Mouse (Mus musculus) intestine, embryonic 14.5 days (tissue): ENCODE measurements at regions not wholly inside any gene's neighbourhood (a gene's known extent, or its start where the extent isn't known, plus 50 kb on each side); places are given as distances from the start of the nearest gene placed in this dataset.

Experiments used
- ATAC-seq: fragments of 200-750 bp; cut with Nextera tagmentation; replicated peaks from 2 replicates; pipeline ENCODE4 v1.8.0; 2017; ENCODE audit warnings: low read depth, moderate number of reproducible peaks, moderate TSS enrichment, moderate library complexity; ENCODE audit not compliant: low FRiP score, low TSS enrichment
- DNase-seq: peaks from one replicate; pipeline ENCODE4 v3.0.0-alpha.2; 2018; ENCODE audit warnings: low spot score
- H3K27ac ChIP-seq: fragments of 300-500 bp; sonication (generic); 2 replicates; pipeline ENCODE4 v1.5.1; 2014; ENCODE audit warnings: low read depth, mild to moderate bottlenecking, control low read depth
- H3K27me3 ChIP-seq: fragments of 300-500 bp; sonication (generic); replicated peaks from 2 replicates; pipeline ENCODE4 v1.6.1; 2014; ENCODE audit warnings: low read length, control low read depth; ENCODE audit not compliant: control insufficient read depth, insufficient read depth
- H3K36me3 ChIP-seq: fragments of 300-500 bp; sonication (generic); 2 replicates; pipeline ENCODE4 v1.6.1; 2014; ENCODE audit warnings: low read length, control low read depth; ENCODE audit not compliant: control insufficient read depth, insufficient read depth
- H3K4me1 ChIP-seq: fragments of 300-500 bp; sonication (generic); replicated peaks from 2 replicates; pipeline ENCODE4 v1.6.1; 2014; ENCODE audit warnings: low read length, control low read depth, mixed read lengths; ENCODE audit not compliant: control insufficient read depth, insufficient read depth
- H3K4me2 ChIP-seq: fragments of 300-500 bp; sonication (generic); 2 replicates; pipeline ENCODE4 v1.6.1; 2014; ENCODE audit warnings: low read length
- H3K4me3 ChIP-seq: fragments of 300-500 bp; sonication (generic); 2 replicates; pipeline ENCODE4 v1.5.1; 2014; ENCODE audit warnings: low read depth, low read length, control low read depth, mixed read lengths
- H3K9ac ChIP-seq: fragments of 300-500 bp; sonication (generic); 2 replicates; pipeline ENCODE4 v1.6.1; 2014; ENCODE audit warnings: mild to moderate bottlenecking, low read length
- H3K9me3 ChIP-seq: fragments of 300-500 bp; sonication (generic); 2 replicates; pipeline ENCODE4 v1.6.1; 2016; ENCODE audit warnings: low read length, control low read depth; ENCODE audit not compliant: control insufficient read depth
- WGBS: fragments of 180-500 bp; shearing (Covaris S2); extraction: QIAGEN DNeasy Blood & Tissue Kit; methylation state at CpG from one replicate; pipeline ENCODE4 v1.1.7; 2014; 5-methylcytosine and 5-hydroxymethylcytosine counted together

DNA sequence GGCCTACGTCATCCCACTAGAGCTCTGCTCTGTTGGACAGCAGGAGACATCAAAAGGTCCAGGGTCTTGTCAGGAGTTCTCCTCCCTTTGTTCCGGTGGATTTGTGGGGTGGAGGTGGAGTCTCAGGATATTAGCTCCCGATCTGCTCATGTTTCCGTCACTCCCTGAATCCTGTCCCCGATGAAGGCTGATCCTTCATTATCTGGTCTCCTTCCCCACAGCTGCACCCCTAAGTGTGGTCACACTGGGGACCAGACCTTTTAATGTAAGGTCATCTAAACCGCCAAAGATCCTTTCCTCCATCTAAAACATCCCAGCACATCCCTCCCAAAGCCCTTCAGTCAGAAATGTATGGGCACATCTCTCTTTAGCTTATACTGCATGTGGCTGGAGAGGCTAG lies 215.6 kb upstream of the Ccdc122 start:
- DNase-seq (no peak), ATAC-seq (no peak)
- Histone ChIP-seq H3K27ac (no peak overlapping the region), H3K36me3 (no peaks in the 10 kb centered on the region), H3K27me3 (no peaks in the 10 kb centered on the region), H3K4me2 (no peak overlapping the region), H3K4me1 (peaks cover 29% of the 10 kb centered on the region), H3K4me3 (no peak overlapping the region), H3K9ac (no peak overlapping the region), H3K9me3 (no peaks in the 10 kb centered on the region)
- WGBS: 80% methylated on average over 6 of the region's 6 CpGs

DNA sequence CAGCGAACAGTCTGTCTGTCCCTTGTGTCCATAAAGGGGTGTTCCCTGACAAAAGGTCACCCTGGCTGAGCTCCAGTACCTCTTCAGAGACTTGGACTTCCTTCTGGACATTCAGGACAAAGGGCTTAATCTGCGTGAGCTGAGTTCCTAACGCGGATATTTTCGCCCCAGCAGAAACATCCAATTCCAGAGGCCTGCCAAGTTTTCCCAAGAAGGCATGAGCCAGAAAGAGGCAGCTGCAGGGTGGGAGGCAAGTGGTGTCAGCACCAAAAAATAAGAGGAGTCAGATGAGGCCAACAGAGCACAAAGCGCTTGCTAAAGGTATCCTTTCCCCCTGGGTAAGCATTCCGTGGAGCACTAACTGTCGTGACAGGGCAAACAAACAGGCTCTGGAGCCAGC lies 216.9 kb upstream of the Ccdc122 start:
- no peak for ATAC-seq
- peak; percentile 62 for DNase-seq
- no peaks in the 10 kb centered on the region for H3K36me3 ChIP-seq
- H3K27me3 ChIP-seq: no peaks in the 10 kb centered on the region
- peaks cover 29% of the 10 kb centered on the region for H3K4me1 ChIP-seq
- H3K9ac ChIP-seq: no peak overlapping the region
- no peaks in the 10 kb centered on the region for H3K9me3 ChIP-seq
- H3K27ac ChIP-seq: peak overlapping the region; percentile 55
- 22% methylated on average over 8 of the region's 8 CpGs for WGBS
- no peak overlapping the region for H3K4me3 ChIP-seq
- H3K4me2 ChIP-seq: 0 out of 2 replicates have a peak overlapping the region, but pooled peaks have one; percentile 1

DNA sequence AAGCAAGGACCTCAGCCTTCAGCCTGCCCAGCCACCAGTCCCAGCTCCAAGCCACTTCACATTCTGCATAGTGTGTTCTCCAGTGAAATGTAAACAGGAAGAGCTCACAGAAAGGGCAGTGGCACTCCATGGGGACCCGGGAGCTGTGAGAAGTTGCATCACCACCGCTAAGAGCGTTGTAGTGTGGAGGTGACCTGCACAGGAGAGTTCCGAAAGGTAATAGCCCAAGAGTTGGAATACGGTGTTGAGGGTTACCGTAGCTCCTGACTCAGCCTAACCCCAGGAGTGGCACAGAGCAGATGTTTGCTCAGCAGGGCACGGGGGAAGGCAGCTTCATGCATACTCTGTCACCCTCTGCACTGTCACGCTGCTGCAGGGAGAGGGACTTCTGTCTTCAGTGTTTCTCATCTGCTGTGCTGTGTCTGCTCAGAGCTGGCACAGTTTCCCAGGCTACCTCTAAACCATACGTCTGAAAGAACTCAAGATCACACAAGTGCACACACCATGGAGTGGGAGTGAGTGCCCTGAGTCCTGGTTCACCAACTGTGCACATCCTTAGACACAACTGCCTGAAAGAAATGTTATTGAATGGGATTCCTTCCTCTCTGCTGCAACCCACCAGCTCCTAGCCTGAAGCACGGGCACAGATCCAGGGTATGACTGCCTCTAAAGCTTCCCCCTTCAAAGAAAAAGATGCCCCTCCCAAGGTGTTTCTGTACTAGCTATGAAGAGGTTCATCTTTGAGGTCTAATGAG lies 218.1 kb upstream of the Ccdc122 start:
- H3K9ac ChIP-seq: no peak overlapping the region
- H3K4me3 ChIP-seq: no peak overlapping the region
- H3K36me3 ChIP-seq: no peaks in the 10 kb centered on the region
- ATAC-seq: no peak
- no peaks in the 10 kb centered on the region for H3K9me3 ChIP-seq
- peaks cover 29% of the 10 kb centered on the region for H3K4me1 ChIP-seq
- no peak overlapping the region for H3K27ac ChIP-seq
- 50% methylated on average over 10 of the region's 10 CpGs for WGBS
- no peaks in the 10 kb centered on the region for H3K27me3 ChIP-seq
- no peak overlapping the region for H3K4me2 ChIP-seq
- DNase-seq: no peak

DNA sequence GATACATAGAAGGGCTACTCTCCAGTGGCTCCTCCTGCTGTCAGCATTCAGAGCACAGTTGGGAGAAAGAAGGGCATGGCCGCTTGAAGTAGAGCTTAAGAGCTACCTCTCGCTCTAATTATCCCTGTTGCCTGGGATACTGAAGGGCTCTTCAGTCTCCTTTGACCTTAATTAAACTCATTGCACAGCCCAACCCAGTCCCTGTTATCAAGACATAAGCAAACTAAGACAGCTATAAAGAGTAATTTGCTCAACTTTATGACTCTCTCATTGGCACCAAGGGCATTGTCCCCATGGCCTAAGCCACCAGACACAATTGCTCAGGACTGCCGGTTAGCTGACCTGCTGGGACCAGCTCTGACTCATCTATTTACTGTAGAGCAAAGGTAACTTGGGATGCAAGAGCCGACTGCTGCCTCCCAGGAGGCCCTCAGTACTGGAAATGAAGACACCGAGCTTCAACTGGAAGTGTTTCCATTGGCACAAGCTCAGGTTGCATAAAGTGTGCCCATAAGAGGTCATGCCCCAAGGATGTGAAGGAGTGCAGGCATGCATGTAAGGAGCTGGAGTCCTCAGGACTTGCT lies 219.3 kb upstream of the Ccdc122 start:
- DNase-seq: no peak
- Histone ChIP-seq H3K4me1 (peaks cover 36% of the 10 kb centered on the region), H3K36me3 (no peaks in the 10 kb centered on the region), H3K27ac (no peak overlapping the region), H3K27me3 (no peaks in the 10 kb centered on the region), H3K4me2 (no peak overlapping the region), H3K9me3 (no peaks in the 10 kb centered on the region), H3K4me3 (no peak overlapping the region), H3K9ac (no peak overlapping the region)
- 57% methylated on average over 5 of the region's 5 CpGs for WGBS
- ATAC-seq: peak; percentile 92

DNA sequence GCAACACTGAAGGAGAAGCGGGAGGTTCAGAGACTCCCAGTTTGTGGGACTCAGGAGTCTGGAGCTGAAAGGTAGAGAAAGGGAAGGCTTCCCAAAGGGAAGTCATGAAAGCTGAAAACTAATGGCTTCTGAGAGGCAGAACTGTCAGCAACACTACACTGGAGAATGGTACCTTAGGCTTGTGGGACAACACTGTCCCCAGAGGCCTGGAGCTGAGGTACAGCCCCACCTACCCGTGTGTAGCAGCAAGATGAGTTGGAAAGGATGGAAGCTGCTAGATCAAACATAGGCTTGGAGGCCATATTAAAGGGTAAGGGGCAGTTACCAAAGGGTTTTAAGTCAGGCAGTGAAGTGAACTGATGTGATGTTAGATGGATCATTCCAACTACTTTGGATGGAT lies 219.9 kb upstream of the Ccdc122 start:
- Histone ChIP-seq H3K4me1 (peaks cover 42% of the 10 kb centered on the region), H3K4me2 (no peak overlapping the region), H3K27me3 (no peaks in the 10 kb centered on the region), H3K4me3 (no peak overlapping the region), H3K9me3 (no peaks in the 10 kb centered on the region), H3K9ac (no peak overlapping the region), H3K36me3 (no peaks in the 10 kb centered on the region), H3K27ac (no peak overlapping the region)
- DNase-seq (no peak), ATAC-seq (no peak)
- 71% methylated on average over 2 of the region's 2 CpGs for WGBS

DNA sequence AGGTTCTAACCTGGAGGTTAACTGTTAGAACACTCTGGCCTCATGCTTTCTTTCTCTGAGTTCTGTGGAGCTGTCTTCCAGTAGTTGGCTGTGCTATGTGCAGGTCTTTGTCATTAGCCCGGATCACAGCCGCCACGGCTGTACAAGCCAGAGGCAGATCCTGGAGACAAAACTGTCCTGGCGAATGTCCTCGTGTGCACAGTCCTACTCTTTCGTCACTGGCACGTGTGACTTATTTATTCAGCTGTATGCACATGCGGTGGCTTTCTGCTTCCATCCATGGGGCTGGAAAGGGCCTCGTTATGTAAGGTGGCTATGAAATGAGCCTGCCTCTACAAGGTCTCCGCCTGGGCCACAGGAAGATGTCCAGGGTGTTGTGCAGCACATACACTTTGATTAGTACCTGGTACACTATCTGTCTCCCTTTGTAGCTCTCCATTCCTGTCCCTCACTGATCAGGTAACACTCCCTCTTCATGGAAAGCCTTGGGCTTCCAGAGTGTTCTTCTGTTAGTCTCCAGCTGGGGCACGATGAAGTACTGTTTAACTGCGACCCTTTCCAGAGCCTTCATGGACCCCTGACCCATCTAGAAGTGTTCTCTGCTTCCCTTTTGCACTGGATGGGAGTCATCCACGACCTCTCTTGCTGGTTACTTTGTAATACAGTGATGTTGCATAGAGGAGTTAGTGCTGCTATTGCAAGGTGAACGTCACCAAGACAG lies 224.3 kb upstream of the Ccdc122 start:
- Histone ChIP-seq H3K36me3 (no peaks in the 10 kb centered on the region), H3K9ac (no peak overlapping the region), H3K4me3 (no peak overlapping the region), H3K27ac (peak overlapping the region; percentile 88), H3K4me2 (no peak overlapping the region), H3K27me3 (no peaks in the 10 kb centered on the region), H3K4me1 (peaks cover 20% of the 10 kb centered on the region), H3K9me3 (no peaks in the 10 kb centered on the region)
- 52% methylated on average over 14 of the region's 14 CpGs for WGBS
- ATAC-seq: no peak
- DNase-seq: no peak

DNA sequence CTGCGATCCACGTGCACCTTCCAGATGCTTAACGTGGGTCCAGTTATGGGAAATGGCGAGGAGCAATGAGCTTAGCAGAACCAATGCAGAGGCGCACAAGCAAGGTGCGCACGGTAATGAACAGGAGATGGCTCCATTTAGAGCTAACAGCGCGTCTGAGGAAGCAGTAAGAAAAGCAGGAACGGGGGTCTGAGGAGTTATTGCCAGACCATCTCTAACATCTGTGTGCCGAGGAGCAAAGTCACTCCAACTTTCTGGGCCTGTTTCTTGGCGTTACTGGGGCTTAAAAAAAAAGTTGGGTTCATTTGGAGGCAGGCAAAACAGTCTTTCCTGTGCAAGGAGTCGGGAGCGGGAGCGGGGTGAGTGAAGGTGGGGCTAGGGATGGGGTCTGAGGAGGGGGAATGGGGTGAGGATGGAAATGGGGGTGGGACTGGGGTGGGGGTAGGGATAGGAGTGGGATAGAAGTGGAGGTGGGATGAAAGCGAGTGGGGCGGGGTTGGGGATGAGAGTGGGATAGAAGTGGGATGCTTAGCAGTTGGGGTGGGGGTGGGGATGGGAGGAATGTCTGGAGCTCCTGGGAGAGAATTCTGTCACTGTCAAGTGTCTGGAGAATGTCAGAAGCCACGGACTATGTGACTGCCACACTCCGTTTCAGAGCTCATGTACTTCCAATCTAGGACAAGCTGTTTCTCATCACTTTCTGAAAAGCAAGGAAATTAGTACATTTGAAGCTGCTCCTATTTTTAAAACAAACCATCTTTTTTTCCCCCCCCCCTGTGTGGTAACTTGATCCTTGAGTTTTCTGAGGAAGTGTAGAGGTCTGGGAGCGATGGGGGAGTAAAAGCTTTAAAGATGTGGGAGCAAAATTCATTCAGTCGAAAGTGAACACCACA lies 225.6 kb upstream of the Ccdc122 start:
- Histone ChIP-seq H3K4me3 (no peak overlapping the region), H3K4me2 (peak overlapping the region; percentile 31), H3K27ac (peak overlapping the region; percentile 88), H3K27me3 (no peaks in the 10 kb centered on the region), H3K36me3 (no peaks in the 10 kb centered on the region), H3K9ac (no peak overlapping the region), H3K9me3 (peaks cover 2% of the 10 kb centered on the region; the same call in 1 of the 2 replicates), H3K4me1 (peaks cover 20% of the 10 kb centered on the region)
- 20% methylated on average over 20 of the region's 21 CpGs for whole genome bisulfite sequencing
- peak; percentile 82 for ATAC-seq
- DNase-seq: peak; percentile 68

DNA sequence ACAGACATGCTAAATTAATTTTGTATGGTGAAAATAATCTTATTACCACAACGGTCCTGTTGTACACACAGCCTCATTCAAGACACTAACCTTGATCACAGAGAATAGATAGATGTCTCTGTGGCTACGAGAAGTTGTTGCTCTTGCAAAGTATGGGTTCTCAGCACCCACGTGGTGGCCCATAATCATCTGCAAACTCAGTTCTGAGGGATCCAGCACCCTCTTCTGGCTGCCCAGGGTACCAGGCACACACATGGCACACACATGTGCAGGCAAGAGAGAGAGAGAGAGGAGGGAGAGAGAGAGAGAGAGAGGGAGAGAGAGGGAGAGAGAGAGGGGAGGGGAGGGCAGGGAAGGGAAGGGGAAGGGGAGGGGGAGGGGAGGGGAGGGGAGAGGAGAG lies 226.5 kb upstream of the Ccdc122 start:
- Histone ChIP-seq H3K27ac (peak overlapping the region; percentile 88), H3K36me3 (no peaks in the 10 kb centered on the region), H3K27me3 (no peaks in the 10 kb centered on the region), H3K9me3 (peaks cover 2% of the 10 kb centered on the region; the same call in 1 of the 2 replicates), H3K4me2 (no peak overlapping the region), H3K4me1 (peaks cover 23% of the 10 kb centered on the region), H3K4me3 (no peak overlapping the region), H3K9ac (no peak overlapping the region)
- no peak for ATAC-seq
- DNase-seq: peak; percentile 52
- WGBS: 87% methylated on average over 3 of the region's 3 CpGs
